Mouse (Mus musculus) megakaryocyte, embryonic 14.5 days (primary cell): ENCODE results near the gene Ccdc47. TPM values are rescaled to one million over a fixed set of nuclear protein-coding genes. Genes with fewer than 3 reads are reported as not detected.
"Not testable (repeated sequence)": the region's sequence is repeated elsewhere in the genome, so short reads cannot be mapped to it uniquely, and the experiment has no call there.

Experiments used
- H3K27me3 ChIP-seq: replicated peaks from 2 replicates; pipeline ENCODE3; 2012; ENCODE audit warnings: inconsistent platforms
- H3K36me3 ChIP-seq: replicated peaks from 2 replicates; pipeline ENCODE3; 2012; ENCODE audit warnings: low read length, inconsistent platforms, mixed read lengths
- H3K4me1 ChIP-seq: 2 replicates; pipeline ENCODE4 v1.6.1; 2012; ENCODE audit warnings: inconsistent platforms
- H3K4me3 ChIP-seq: replicated peaks from 2 replicates; pipeline ENCODE3; 2012; ENCODE audit warnings: moderate library complexity, mild to moderate bottlenecking, inconsistent platforms
- H3K9me3 ChIP-seq: 2 replicates; pipeline ENCODE4 v1.6.1; 2012; ENCODE audit warnings: inconsistent platforms
- FLI1 ChIP-seq: IDR thresholded peaks from 2 replicates; pipeline ENCODE4 v1.6.1; 2012; ENCODE audit warnings: low read length, inconsistent platforms, mixed read lengths
- GATA1 ChIP-seq: IDR thresholded peaks from 3 replicates; pipeline ENCODE4 v1.6.1; 2012; ENCODE audit warnings: mixed read lengths, low read length, inconsistent platforms, borderline replicate concordance
- polyA plus RNA-seq: library from polyadenylated mRNA; stranded (reverse); fragments of >175 nt; gene quantifications from 2 replicates; pipeline ENCODE4 v1.2.3, GENCODE M21; 2012; ENCODE audit warnings: low replicate concordance; ENCODE audit not compliant: insufficient read depth

Gene Ccdc47
- polyA plus RNA-seq, 1 experiment, result 1.4 TPM

DNA sequence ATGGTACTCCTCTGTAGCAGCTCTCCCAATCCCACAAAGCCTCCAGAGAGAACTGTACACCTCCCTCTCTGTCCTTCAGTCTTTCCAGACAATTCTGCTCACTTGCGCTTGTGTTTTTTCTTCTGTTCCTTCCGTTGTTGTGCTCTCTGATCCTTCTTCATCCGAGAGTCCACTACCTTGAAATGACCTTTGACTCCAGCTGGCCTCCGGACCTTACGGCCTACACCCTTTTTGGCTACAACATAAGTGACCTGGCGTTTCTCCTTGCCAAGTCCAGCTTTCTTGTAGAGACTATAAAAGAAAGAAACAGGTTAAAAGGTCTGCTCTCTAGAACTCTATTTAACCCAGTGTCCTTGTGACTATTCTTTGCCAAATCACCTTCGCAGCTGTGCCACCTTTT lies 33.2 kb upstream of the Ccdc47 start:
- Histone ChIP-seq H3K9me3 (no peaks in the 10 kb centered on the region), H3K4me3 (no peak overlapping the region), H3K4me1 (peaks cover 10% of the 10 kb centered on the region), H3K36me3 (peaks cover 100% of the 10 kb centered on the region), H3K27me3 (no peaks in the 10 kb centered on the region)
- TF ChIP-seq GATA1 (no peak), FLI1 (no peak)

DNA sequence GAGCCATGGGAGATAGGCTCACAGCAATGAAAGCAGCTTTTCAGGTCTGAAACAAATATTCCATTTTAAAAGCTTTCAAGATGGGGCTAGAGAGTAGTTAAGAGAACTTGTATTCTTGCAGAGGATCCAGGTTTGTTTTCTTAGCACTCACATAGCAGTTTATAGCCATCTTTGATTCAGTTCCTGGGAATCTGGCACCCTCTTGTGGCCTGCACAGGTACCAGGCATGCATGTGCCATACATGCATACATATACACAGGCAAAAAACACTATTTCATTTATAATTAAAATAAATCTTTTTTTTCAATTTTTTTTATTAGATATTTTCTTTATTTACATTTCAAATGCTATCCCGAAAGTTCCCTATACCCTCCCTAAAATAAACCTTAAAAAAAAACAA lies 30.7 kb upstream of the Ccdc47 start:
- Histone ChIP-seq H3K4me1 (no peaks in the 10 kb centered on the region), H3K9me3 (no peaks in the 10 kb centered on the region), H3K27me3 (no peaks in the 10 kb centered on the region), H3K36me3 (peaks cover 100% of the 10 kb centered on the region), H3K4me3 (no peak overlapping the region)
- TF ChIP-seq GATA1, result no peak
- no peak for TF ChIP-seq FLI1

DNA sequence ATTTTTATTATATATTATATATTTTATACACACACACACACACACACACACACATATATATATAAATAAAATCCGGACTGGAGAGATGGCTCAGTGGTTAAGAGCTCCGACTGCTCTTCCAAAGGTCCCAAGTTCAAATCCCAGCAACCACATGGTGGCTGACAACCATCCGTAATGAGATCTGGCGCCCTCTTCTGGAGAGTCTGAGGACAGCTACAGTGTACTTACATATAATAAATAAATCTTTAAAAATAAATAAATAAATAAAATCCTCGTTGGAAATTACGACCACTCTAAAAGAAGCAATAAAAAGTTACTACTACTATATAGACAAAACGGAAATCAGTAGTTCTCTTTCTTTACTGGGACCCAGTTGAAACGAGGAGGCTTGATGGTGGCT lies 17.8 kb upstream of the Ccdc47 start:
- H3K4me1 ChIP-seq, H3K27me3 ChIP-seq: not testable (repeated sequence)
- H3K36me3 ChIP-seq, result peaks cover 91% of the 10 kb centered on the region

DNA sequence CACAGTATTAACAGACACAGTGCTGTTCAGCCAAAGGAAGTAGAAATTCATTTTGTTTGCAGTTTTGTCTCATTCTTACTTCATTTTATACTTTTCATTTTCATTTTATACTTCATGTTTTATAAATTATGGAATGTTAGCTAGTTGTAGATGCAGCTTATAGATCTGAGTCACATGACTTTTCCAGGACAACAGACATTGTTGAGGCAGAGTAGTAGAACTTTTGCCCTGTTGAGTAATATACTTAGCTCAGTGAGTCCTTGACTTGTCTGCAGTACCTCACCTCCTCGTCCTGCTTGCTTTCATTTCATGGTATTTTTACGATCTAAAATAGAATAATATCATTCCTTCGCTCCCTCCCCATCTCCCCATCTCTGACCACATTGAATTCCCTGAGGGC lies 4.5 kb upstream of the Ccdc47 start:
- no peaks in the 10 kb centered on the region for H3K9me3 ChIP-seq
- H3K27me3 ChIP-seq, result no peaks in the 10 kb centered on the region
- H3K36me3 ChIP-seq, result peaks cover 30% of the 10 kb centered on the region
- no peak overlapping the region for H3K4me3 ChIP-seq
- peaks cover 54% of the 10 kb centered on the region for H3K4me1 ChIP-seq
- TF ChIP-seq FLI1 (no peak), GATA1 (no peak)

More for the DNA sequence above, 17.8 kb upstream of the Ccdc47 start:
- not testable (repeated sequence) for H3K9me3 ChIP-seq, H3K4me3 ChIP-seq

DNA sequence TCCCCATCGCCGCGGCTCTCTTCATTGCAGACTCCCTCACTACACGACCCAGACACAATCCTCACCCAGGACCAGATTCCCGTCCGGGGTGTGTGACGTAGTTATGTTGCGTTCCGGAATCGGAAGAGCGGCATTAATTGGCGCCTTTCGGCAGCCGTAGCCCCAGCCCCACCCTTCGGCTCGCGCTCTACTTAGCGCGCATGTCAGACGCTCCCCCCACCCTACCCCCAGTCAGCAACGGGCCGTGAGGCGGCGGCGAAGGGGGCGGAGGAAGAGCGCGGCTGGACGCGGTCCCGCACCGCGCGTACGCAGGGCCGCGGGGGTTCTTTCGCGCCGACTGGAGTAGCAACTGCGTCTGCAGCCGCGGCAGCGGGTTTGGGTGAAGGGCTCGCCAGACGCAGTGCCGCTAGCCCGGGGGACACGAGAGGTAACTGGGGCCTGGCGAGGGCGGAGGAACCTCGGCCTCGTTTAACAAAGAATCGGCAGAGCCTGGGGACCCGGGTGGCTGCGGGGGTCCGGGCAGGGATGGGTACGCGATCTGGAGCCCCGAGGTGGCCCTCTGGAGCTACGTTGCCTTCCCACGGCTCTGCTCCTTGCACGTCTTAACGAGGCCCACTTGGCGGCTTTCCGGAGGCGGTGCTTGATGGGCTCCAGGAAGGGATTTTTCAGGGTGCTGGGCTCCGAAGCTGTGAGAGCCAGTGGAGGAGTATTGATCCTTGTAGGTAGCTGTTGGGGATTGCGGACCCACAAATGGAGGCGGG lies 766 bp upstream of the Ccdc47 start, which contains the start of gene Ddx42:
TSS of gene Ddx42 (plus strand) at position 197 of the 761 bp plus-strand sequence.
- peak within 1 kb of the TSS; percentile 100 for H3K4me3 ChIP-seq
- TF ChIP-seq FLI1 (0 out of 2 replicates have a peak, but pooled peaks have one; percentile 1), GATA1 (no peak)
- H3K27me3 ChIP-seq, result no peaks in the 10 kb centered on the region
- peaks cover 25% of the 10 kb centered on the region for H3K36me3 ChIP-seq
- H3K9me3 ChIP-seq, result no peaks in the 10 kb centered on the region
- H3K4me1 ChIP-seq, result peaks cover 46% of the 10 kb centered on the region

DNA sequence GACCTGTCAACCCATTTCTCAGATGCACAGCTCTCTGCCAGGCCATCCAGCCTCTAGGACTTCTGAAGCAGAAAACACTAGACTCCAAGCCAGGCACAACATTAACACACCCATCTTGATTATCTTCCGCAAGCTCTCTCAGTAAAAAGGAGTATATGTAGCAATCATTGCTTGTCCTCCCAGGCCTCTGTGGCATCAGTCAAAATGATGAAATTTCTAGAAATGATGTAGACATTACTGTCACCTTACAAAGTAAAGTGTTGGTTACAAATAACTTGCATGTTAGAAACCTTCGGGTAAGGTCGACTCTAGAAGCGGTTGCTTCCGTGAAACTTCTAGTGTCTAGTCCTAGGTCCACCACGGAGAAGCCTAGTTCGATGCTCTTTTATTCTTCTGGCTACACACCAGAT lies 689 bp downstream of the Ccdc47 start:
- H3K4me1 ChIP-seq, result peaks cover 40% of the 10 kb centered on the region
- peaks cover 35% of the 10 kb centered on the region for H3K36me3 ChIP-seq
- no peaks in the 10 kb centered on the region for H3K27me3 ChIP-seq
- H3K9me3 ChIP-seq, result no peaks in the 10 kb centered on the region
- H3K4me3 ChIP-seq, result peak overlapping the region; percentile 100
- no peak for TF ChIP-seq FLI1
- TF ChIP-seq GATA1, result no peak

DNA sequence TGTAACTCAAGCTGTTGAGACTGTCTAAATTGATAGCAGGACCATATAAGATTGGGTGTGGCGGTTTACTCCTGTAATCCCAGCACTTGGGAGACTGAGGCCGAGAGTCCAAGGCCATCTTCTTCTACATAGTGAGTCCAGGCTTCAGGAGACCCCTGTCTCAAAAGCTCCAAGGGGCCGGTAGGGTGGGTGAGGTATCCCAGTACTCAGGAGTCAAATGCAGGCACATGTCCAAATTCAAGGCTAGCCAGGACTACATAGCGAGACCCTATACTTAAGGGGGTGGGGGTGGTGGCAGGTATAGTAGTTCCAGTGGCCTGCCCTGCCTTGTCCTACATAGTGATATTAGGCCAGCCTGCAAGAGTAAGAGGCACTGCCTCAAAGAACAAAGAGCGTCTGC lies 1.3 kb downstream of the Ccdc47 start:
- Histone ChIP-seq H3K36me3 (peaks cover 41% of the 10 kb centered on the region), H3K4me3 (peak overlapping the region; percentile 100)
- TF ChIP-seq FLI1 (no peak), GATA1 (no peak)

DNA sequence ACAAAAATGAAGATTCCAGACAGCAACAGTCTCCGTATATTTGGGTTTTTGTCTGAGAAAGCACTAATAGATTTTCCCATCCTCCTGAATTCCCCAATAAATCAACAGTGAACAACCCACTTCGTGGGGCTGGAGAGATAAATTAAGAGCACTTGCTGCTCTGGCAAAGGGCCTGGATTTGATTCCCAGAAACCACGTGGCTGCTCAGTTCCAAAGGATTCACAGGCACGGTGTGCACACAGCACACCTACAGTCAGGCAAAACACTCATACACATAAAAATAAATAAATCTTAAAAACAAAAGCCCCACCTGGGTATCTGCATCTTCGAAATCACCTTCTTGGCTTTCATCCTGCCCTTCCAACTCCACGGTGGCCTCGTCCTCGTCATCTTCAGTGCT lies 3.4 kb downstream of the Ccdc47 start:
- Histone ChIP-seq H3K4me3 (no peak overlapping the region), H3K36me3 (peaks cover 57% of the 10 kb centered on the region), H3K4me1 (peaks cover 20% of the 10 kb centered on the region), H3K27me3 (no peaks in the 10 kb centered on the region), H3K9me3 (no peaks in the 10 kb centered on the region)
- no peak for TF ChIP-seq FLI1
- TF ChIP-seq GATA1, result no peak

More for the DNA sequence above, 1.3 kb downstream of the Ccdc47 start:
- Histone ChIP-seq H3K27me3 (no peaks in the 10 kb centered on the region), H3K4me1 (peaks cover 37% of the 10 kb centered on the region), H3K9me3 (no peaks in the 10 kb centered on the region)

DNA sequence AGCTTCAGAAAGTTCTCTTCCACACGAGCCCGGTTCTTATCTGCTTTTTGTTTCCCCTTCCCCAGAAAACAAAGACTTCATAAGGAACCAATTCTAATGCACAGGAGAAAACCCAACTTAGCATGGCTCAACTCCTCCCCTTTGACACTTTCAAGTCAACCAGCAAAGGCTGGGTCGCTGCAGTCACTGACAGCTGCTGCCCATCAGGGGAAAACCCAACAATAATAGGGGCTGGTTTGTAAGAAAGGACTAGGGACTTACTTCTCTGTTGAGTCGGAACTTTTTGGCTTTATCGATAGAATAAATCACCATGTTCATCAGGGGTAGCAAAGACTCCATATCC lies 14.1 kb downstream of the Ccdc47 start, which contains the start of gene Strada:
TSS of gene Strada (minus strand) at position 46 of the 343 bp plus-strand sequence.
- Histone ChIP-seq H3K36me3 (peaks cover 95% of the 10 kb centered on the region), H3K9me3 (no peaks in the 10 kb centered on the region), H3K4me1 (peaks cover 30% of the 10 kb centered on the region), H3K27me3 (no peaks in the 10 kb centered on the region), H3K4me3 (no peak within 1 kb of the TSS)
- no peak for TF ChIP-seq FLI1
- TF ChIP-seq GATA1, result no peak

DNA sequence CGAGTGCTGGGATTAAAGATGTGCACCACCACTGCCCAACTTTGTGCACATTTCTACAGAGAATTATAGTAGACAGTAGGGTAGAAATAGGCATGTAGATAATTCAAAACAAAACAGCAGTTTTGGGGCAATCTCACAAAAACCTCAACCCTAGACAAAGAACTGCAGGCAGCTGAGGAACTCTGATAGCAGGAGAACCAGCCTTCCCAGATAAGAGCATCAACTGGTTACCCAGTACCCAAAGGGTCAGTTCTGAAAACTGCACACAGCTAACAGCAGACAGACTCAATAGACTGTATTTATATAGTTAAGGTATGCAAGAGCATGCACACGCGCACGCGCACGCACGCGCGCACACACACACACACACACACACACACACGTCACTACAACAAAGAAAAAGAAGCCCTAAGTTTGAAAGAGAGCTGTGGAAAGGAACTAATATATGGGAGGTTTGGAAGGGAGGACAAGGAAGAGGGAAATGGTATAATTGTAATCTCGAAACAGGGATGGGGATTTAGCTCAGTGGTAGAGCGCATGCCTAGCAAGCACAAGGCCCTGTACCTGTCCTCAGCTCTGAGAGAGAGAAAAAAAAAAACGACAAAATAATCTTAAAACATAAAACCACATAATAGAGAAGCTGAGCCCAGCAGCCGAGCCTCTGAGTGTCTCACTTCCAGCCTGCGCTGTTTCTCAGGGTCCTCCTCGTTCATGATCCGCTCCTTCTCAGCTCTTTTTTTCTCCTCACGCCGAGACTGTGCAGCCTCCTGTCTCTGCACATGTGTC lies 14.6 kb downstream of the Ccdc47 start:
- Histone ChIP-seq H3K4me3 (no peak overlapping the region), H3K4me1 (peaks cover 33% of the 10 kb centered on the region), H3K27me3 (no peaks in the 10 kb centered on the region), H3K36me3 (peaks cover 95% of the 10 kb centered on the region), H3K9me3 (no peaks in the 10 kb centered on the region)
- TF ChIP-seq FLI1 (no peak), GATA1 (no peak)
